Mouse (Mus musculus) liver (tissue): ENCODE results near the gene Sec61a2.

ENCODE experiments used
- DNase-seq: peaks from one replicate; pipeline ENCODE4 v3.0.0-alpha.2; 2020; ENCODE audit warnings: mixed read lengths

Sec61a2 gene

DNA sequence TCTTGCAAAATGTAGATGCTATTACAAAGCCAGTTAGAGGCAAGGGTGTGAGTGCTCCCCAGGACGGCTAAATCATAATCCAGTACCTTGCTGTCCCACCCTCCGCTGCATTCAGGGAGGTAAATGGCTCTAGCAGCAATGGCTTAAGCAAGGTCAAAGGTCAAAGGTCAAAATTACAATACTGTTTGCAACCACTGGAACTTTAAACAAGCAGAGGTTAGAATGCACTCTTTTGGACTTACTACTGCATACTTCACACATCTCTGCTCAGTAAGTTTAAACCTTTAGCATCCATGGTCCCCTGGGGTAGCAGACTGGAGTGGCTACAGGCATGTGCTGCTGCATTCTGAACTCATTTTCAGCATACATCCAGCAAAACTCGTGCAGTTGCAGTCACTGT lies 17.8 kb downstream of the Sec61a2 start:
- DNase-seq, result no peak

DNA sequence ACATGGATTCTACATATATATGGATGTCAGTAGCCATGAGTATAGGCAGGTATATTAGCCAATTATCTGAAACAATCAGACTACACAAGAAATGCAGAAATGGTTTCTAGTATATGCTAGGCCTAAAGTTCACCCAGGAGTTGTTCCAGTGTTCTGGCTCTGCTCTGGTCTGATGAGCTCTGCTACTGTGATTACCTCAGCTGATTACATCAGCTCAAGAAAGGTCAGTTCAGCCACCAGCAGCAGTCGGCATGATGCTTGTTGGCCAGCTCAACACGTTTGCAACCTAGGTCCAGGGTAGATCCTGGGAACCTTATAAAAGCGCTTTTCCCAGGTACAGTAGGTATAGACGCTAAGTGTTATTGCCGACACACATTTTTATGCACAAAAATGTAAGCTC lies 25.5 kb downstream of the Sec61a2 start:
- no peak for DNase-seq

DNA sequence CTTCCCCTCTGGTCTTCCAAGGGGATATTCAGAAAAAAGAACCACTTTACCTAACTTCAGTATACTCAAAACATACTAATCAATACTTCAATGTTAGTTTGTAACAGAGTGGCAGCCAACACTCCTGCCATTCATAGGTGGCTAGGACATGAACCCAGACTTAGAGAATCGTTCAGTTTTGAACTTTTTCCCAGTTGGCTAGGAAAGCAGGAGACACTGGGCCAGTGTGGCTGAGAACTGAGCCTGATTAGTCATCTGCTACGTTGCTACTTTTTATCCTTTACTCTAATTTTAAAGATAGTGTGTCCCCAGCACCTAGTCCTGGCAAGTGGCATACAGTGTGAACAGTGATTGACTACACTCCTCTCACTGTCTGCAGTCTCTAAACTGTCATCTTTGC lies 27.6 kb downstream of the Sec61a2 start:
- no peak for DNase-seq

DNA sequence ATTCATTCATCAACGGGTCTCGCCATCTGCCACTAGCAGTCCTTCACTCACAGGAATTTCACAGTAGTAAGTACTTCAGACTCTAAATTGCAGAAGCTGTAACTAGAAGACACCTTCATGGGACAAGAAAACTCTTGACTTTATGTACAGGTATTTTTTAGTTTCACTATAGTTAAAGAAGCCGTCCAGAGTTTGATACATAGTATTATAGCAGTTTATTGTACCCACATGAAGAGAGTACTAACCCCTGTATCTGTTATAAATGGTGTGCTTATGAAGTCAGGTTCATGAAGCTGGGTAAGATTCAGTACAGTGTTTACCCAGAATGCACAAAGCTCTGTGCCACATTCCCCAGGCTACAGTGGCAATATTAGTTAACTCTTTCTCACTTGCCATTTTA lies 32.4 kb downstream of the Sec61a2 start, which contains the start of gene Gm13199:
Gene Gm13199 (minus strand): TSS at position 101 of the 400 bp plus-strand sequence.
- DNase-seq, result no peak

DNA sequence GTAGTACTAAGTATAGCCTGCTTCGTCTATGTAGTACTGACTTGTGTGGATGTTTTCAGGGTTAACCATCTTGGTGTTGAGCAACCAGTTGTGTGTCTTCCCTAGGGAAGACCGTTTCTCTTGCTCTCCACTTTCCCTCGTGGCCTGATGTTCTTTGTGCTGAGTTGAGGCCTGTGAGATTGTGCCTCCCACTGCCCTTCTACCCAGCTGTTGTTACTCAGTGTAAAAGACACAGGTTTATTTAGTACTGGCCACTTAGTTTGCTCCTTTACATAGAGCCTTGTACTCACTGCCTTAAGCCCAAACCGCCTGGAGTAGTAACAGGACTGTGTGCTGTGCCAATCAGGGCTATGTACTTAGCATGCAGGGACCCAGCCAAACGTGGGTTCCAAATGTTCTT lies 43.4 kb downstream of the Sec61a2 start:
- DNase-seq, result no peak

DNA sequence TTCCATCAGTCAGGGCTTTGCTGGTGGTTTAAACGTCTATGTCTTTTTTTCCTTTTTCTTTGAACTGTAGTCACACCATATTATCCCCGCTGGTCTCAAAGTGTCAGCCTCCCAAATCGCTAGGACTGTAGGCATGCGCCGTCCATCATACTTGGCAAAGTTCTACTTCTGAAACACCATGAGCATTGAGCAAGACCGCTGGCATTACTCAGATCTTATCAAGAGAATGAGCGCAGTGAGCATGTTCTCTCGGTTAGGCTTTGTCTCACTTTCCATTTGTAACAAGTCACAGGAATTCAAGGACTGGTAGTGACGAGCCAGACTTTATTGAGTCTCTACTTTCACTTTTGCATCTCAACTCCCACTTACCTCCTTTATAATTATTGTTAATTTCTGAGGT lies 44.1 kb downstream of the Sec61a2 start:
- DNase-seq, result no peak

DNA sequence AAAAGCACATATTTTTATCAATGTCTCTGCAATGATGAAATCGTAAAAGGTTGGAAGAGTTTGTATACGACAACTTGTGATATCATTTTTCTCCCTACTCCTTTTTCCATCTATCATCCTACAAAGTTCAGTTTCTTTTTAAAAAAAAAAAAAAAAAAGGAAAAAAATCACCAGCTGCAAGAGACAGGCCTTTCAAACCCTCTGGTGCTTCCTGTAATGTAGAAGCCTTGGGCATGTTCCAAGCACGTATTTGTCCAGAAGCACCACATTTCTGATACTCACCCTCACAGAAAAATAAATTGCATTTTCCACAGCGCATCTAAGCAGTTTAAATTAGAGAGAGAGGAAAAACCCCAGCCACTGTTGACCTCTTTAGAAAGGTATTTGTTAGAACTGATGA lies 49.4 kb downstream of the Sec61a2 start:
- no peak for DNase-seq

DNA sequence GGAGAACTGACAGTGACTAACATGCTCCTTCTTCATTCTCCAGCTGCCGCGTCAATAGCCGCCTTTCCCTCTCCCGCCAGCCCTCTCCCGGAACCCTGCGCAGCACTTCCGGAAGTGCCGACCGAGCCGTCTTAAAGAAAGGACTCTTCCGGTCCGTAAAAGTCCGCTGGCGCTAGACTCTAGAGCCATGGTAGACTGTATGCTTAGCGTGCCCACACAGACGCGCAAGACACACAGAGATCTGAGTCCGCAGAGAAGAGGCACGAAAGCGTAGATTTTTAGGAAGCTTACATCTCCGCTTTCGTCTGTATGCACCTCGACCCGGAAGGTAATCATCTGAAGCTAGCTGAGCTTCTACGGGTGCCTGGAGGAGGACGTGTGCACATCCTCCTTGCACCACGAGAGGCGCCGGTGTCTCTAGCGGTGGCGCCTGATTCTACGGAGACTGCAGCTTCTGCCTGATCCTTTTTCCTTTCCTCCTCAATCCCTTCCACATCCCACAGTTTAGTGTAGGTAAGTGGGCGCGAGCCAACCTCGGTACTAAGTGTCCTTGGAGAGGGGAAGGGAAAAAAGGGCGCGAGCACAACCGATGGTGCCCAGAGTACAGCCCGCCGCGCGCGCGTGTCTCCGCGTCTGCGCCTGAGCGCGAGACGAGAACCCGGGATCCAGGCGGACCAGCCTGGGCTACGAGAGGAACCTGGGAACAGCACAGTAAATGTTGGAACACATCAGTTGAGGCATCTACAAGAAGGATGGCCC lies 50.2 kb downstream of the Sec61a2 start, which contains the start of the genes Nudt5 and Cdc123:
Gene Nudt5 (plus strand): TSS at position 147 of the 759 bp plus-strand sequence.
Gene Cdc123 (minus strand): TSS at position 292 of the 759 bp plus-strand sequence.
- peak; percentile 86 for DNase-seq

DNA sequence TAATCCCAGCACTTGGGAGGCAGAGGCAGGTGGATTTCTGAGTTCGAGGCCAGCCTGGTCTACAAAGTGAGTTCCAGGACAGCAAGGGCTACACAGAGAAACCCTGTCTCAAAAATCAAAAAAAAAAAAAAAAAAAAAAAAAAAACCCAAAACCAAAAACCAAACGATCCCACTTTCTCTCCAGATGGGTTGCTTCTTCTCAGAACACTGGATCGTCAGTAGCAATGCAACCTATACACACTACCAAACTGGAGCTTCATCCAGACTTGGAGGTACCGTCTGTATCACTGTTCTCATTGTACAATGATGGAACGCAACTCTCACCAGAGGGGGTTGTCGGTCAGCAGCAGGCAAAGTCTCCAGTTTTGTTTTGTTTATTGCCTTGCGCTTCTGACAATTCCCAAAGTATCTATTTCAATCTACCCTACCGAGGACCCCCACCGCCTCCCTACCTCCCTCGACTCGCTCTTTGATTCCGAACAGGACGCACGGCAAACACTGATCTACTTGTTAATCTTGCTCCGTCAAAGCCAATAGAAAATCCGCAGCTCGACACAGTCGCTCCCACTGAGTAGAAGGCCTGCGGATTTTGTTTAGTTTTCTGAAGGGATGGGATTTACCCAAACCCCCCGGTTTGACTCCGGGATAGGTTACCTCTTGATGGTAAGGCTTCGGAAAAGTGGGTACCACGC lies 50.9 kb downstream of the Sec61a2 start:
- DNase-seq, result no peak

DNA sequence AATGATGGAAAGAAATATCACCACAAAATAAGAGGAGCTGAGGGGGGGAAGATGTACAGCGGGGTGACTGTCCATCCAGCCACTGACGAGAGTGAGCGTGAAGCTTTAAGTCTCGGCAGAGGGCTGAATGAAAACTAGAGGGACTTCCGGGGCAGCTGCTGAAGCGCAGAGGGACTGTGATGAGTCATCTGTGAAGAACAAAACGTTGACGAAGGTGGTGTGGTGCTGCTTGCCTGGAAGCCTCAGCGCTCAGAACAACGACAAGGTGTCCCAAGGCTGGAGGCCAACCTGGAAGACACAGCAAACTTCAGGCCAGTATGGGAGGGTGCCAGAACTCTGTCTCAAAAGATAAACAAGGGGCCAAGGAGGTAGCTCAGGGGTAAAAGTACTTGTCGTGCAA lies 54.4 kb downstream of the Sec61a2 start:
- DNase-seq, result no peak

DNA sequence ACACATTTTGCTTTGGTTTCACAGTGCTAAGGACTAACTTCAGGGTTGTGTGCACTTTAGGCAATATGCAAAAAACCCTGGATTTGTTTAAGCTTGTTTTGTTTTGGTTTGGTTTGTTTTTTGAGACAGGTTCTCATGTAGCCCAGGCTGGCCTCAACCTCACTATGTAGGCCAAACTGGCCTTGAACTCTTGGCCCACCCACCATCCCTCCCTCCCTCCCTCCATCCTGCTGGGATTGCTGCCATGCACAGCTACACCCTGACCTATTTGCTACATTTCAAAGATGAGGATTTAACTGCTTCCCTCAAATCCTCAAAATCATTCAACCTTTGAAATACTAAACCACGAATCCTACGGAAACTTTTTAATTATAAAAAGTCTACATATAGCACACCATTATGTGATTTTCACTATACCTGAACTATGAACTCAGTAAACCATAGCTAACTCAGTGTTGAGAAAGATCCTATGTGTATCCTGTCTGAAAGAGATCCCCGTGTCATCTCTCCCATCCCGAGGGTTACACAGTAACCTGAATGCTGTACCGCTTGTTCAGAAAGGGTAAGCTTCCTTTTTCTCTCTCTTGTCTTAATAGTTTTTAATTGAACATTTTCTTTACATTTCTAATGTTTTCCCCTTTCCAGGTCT lies 69.8 kb downstream of the Sec61a2 start:
- DNase-seq, result no peak

DNA sequence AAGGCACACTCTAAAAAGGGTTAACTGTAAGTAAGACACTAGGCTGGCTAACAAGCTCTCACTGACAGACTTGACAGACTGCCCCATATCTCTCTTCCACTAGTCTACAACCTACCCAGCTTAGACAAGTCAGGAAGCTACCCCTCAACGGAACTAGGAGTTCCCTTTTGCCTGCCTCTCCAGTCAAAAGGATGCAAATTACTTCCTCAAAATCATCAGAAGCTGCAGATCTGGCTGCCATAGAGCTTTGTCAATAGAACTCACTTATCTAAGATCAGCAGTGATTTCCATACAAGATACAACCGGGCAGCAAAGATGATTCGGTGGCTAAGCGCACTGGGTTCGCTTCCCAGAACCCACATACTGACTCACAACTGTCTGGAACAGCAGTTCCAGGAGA lies 70.5 kb downstream of the Sec61a2 start:
- no peak for DNase-seq

DNA sequence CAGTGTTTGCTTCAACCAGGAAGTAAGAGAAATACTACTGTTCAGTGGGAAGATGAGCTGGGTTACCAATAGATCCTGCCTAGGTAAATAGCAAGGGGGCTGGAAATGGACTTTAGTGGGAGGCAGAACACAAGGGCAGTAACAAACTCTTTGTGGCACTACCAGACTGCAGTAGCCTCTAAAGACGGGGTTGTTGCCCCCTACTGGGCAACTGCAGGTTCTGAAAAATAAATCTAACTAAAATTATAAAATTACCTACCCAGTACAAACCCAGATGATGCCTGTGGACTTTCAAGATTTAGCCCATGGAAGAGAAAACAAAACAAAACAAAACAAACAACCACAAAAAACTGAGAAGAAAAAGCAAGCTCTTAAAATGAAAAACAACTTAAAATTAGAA lies 71.0 kb downstream of the Sec61a2 start:
- no peak for DNase-seq

DNA sequence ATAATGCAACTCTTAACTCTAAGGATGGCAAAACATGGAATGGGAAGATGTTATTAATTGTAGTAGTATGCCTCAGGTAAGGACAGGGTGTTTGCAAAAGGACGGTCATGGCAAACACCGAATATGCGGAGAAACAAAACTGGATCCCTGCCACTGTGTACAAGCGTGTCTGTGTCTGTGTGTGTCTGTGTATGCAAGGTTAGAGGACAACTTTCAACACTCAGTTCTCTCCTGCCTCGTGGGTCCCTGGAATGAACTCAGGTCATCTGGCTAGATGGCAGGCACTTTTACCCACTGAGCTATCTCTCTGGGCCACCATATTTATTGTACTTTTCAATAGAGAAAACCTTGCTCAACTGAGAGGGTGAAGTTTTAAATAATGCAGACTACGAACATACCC lies 72.8 kb downstream of the Sec61a2 start:
- DNase-seq, result no peak

DNA sequence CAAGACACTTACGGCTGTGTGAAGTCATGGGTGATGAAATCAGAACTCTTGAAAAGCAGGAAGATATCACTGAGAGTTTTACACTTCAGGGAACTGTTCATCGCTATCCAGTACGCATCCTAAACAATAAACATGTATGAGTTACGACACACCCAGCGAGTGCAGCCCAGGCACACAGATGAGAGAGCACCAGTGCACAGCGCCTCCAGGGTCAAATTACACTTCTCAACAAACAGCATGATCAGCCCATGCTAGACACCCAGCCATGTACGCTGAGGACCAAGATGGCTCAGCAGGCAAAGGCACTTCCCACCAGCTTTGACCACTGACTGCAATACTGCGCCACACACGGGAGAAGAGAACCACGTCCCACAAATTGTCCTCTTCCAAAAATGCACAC lies 74.0 kb downstream of the Sec61a2 start:
- no peak for DNase-seq
